In the genomic region with DNA sequence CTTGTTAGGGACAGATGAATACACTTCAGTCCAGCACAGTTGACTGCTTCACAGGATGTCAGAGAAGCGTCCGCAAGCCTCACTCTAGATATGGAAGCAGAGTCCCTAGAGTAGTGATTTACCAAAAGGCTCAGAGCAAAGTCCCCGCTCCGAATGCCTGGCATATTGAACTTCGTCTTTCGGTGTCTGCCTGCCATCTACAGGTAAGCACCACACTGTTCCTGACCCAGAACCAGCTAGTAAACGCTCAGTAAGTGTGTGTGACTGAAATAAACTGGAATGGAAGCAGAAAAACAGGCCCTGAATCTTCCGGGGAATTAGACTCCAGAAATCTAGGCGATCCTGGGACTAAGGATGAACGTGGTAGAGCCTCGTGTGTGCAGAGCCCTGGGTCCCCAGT, we compare ENCODE assay signal across 27 mouse cellular contexts. TPM values are rescaled to one million over a fixed set of nuclear protein-coding genes. Genes with fewer than 3 reads are reported as not detected.
DNase-seq lines count a peak whose midpoint lies in the region; ATAC-seq and TF ChIP-seq lines count a peak whose summit lies in the region.
"Had no signal": no experiment of that assay in that cellular context is flagged by ENCODE, and none has a peak within 500 bp of the region (broad histone marks: within the 10 kb centered on the region; RNA-seq: fewer than 3 reads in every experiment).

No protein-coding gene starts in this region.

- peaks cover 44% of the 10 kb centered on the region for H3K27me3 ChIP-seq in forebrain, embryonic 13.5 days
- no peaks in the 10 kb centered on the region for H3K27me3 ChIP-seq in forebrain, embryonic 15.5 days
- 0 out of 2 replicates have a peak, but pooled peaks cover 3% of the 10 kb centered on the region for H3K27me3 ChIP-seq in hindbrain, postnatal 0 days (ENCODE audit: insufficient read depth, low read length)
- H3K27me3 ChIP-seq in hindbrain, embryonic 16.5 days (replicated peaks; ENCODE audit: control insufficient read depth, insufficient read depth, low read length): peaks cover 4% of the 10 kb centered on the region; the same call in 1 of the 2 replicates
- peaks cover 66% of the 10 kb centered on the region for H3K27me3 ChIP-seq in midbrain, embryonic 10.5 days (ENCODE audit: low read depth, poor library complexity, severe bottlenecking)
- H3K27me3 ChIP-seq in midbrain, embryonic 16.5 days (ENCODE audit: control insufficient read depth, insufficient read depth, low read depth, low read length): no peaks in the 10 kb centered on the region
- H3K27me3 ChIP-seq: limb, embryonic 15.5 days had no signal

- 66% methylated on average over 11 of the region's 11 CpGs for WGBS in forebrain, embryonic 13.5 days
- 64% methylated on average over 11 of the region's 11 CpGs for WGBS in forebrain, embryonic 15.5 days
- WGBS in hindbrain, postnatal 0 days: 71% methylated on average over 11 of the region's 11 CpGs
- WGBS in hindbrain, embryonic 16.5 days: 65% methylated on average over 11 of the region's 11 CpGs
- 63% methylated on average over 11 of the region's 11 CpGs for WGBS in midbrain, embryonic 10.5 days
- 64% methylated on average over 11 of the region's 11 CpGs for WGBS in midbrain, embryonic 16.5 days

- peaks cover 42% of the 10 kb centered on the region for H3K4me1 ChIP-seq in forebrain, embryonic 13.5 days
- peaks cover 30% of the 10 kb centered on the region for H3K4me1 ChIP-seq in forebrain, embryonic 15.5 days
- H3K4me1 ChIP-seq in hindbrain, postnatal 0 days (ENCODE audit: insufficient read depth, low read length): peaks cover 1% of the 10 kb centered on the region
- peaks cover 4% of the 10 kb centered on the region; the same call in 1 of the 2 replicates for H3K4me1 ChIP-seq in hindbrain, embryonic 16.5 days (ENCODE audit: control insufficient read depth, insufficient read depth, low read depth, low read length)
- peaks cover 42% of the 10 kb centered on the region for H3K4me1 ChIP-seq in midbrain, embryonic 10.5 days
- H3K4me1 ChIP-seq in midbrain, embryonic 16.5 days (ENCODE audit: control insufficient read depth, insufficient read depth, low read length): no peaks in the 10 kb centered on the region
- H3K4me1 ChIP-seq: heart, embryonic 12.5 days; limb, embryonic 15.5 days had no signal

- H3K27ac ChIP-seq in forebrain, embryonic 13.5 days: no peak overlapping the region
- H3K27ac ChIP-seq in forebrain, embryonic 15.5 days (replicated peaks): no peak overlapping the region
- H3K27ac ChIP-seq in hindbrain, postnatal 0 days: no peak overlapping the region
- no peak overlapping the region for H3K27ac ChIP-seq in hindbrain, embryonic 16.5 days (ENCODE audit: low read depth, low read length)
- H3K27ac ChIP-seq in midbrain, embryonic 10.5 days (replicated peaks): peak overlapping the region; percentile 69
- H3K27ac ChIP-seq in midbrain, embryonic 16.5 days (ENCODE audit: low read length): no peak overlapping the region
- H3K27ac ChIP-seq: heart, adult 2 months; limb, embryonic 10.5 days; limb, embryonic 15.5 days; liver, embryonic 14.5 days had no signal

- TF ChIP-seq CTCF in hindbrain, postnatal 0 days (IDR thresholded peaks at IDR 0.05; ENCODE audit: low read depth): peak; percentile 40; the same call in 1 of the 2 replicates
- TF ChIP-seq CTCF in brain, embryonic 14.5 days (IDR thresholded peaks at IDR 0.05; ENCODE audit: borderline replicate concordance, extremely low read depth, insufficient read depth, insufficient read length): peak; percentile 35; the same call in 1 of the 2 replicates

- no peak for TF ChIP-seq POLR2A in brain, embryonic 14.5 days (IDR thresholded peaks at IDR 0.05; ENCODE audit: borderline replicate concordance, extremely low read depth, insufficient read depth, insufficient read length, poor library complexity, severe bottlenecking)

- peak overlapping the region; percentile 16; the same call in 1 of the 2 replicates for H3K9ac ChIP-seq in forebrain, embryonic 13.5 days
- H3K9ac ChIP-seq in forebrain, embryonic 15.5 days (replicated peaks): no peak overlapping the region
- H3K9ac ChIP-seq in hindbrain, postnatal 0 days (replicated peaks; ENCODE audit: low read length): no peak overlapping the region
- no peak overlapping the region for H3K9ac ChIP-seq in hindbrain, embryonic 16.5 days (ENCODE audit: low read depth, low read length)
- H3K9ac ChIP-seq in midbrain, embryonic 16.5 days (ENCODE audit: low read depth, low read length): no peak overlapping the region
- H3K9ac ChIP-seq: heart, embryonic 12.5 days; limb, embryonic 15.5 days; liver, embryonic 14.5 days; lung, embryonic 14.5 days had no signal

- no peaks in the 10 kb centered on the region for H3K36me3 ChIP-seq in forebrain, embryonic 13.5 days (ENCODE audit: poor library complexity, severe bottlenecking)
- H3K36me3 ChIP-seq in forebrain, embryonic 15.5 days: no peaks in the 10 kb centered on the region
- H3K36me3 ChIP-seq in hindbrain, postnatal 0 days (ENCODE audit: insufficient read depth, low read length): no peaks in the 10 kb centered on the region
- H3K36me3 ChIP-seq in hindbrain, embryonic 16.5 days (ENCODE audit: control insufficient read depth, insufficient read depth, low read length): no peaks in the 10 kb centered on the region
- no peaks in the 10 kb centered on the region for H3K36me3 ChIP-seq in midbrain, embryonic 10.5 days
- no peaks in the 10 kb centered on the region for H3K36me3 ChIP-seq in midbrain, embryonic 16.5 days (ENCODE audit: control insufficient read depth, insufficient read depth, low read length)
- H3K36me3 ChIP-seq: heart, embryonic 12.5 days; limb, embryonic 10.5 days; limb, embryonic 15.5 days had no signal

- no peak for DNase-seq in hindbrain, postnatal 0 days (ENCODE audit: low spot score)
- peak; percentile 11 for DNase-seq in midbrain, embryonic 10.5 days (ENCODE audit: low spot score)
- peak; percentile 42 for DNase-seq in brain, embryonic 14.5 days (ENCODE audit: low read depth)
- no peak for DNase-seq in frontal cortex, adult 2 months (ENCODE audit: extremely low spot score in 1 of 2, low spot score in 1 of 2)
- DNase-seq: adrenal gland, postnatal 14 days; cerebellum, adult 18-20 months; cerebellum, postnatal 10 days; heart, adult 2 months; heart, postnatal 4 days; kidney, adult 9 months; kidney, postnatal 25 days; lung, embryonic 14.5 days; lung, postnatal 14 days; right cerebral cortex, postnatal 25 days; thymus, adult 18-20 months; thymus, postnatal 25 days had no signal

- no peak overlapping the region for H3K4me3 ChIP-seq in forebrain, embryonic 13.5 days
- no peak overlapping the region for H3K4me3 ChIP-seq in forebrain, embryonic 15.5 days
- H3K4me3 ChIP-seq in hindbrain, postnatal 0 days (ENCODE audit: low read length): no peak overlapping the region
- H3K4me3 ChIP-seq in hindbrain, embryonic 16.5 days (ENCODE audit: low read length): no peak overlapping the region
- no peak overlapping the region for H3K4me3 ChIP-seq in midbrain, embryonic 10.5 days
- H3K4me3 ChIP-seq in midbrain, embryonic 16.5 days (ENCODE audit: low read depth, low read length): no peak overlapping the region
- H3K4me3 ChIP-seq: heart, adult 2 months; heart, embryonic 12.5 days; limb, embryonic 10.5 days; limb, embryonic 15.5 days had no signal

- no peak for ATAC-seq in forebrain, embryonic 13.5 days
- no peak for ATAC-seq in forebrain, embryonic 15.5 days (replicated peaks)
- no peak for ATAC-seq in hindbrain, postnatal 0 days
- ATAC-seq in hindbrain, embryonic 16.5 days: no peak
- ATAC-seq in midbrain, embryonic 16.5 days: no peak
- ATAC-seq: intestine, postnatal 0 days had no signal

- H3K4me2 ChIP-seq in forebrain, embryonic 13.5 days: no peak overlapping the region
- no peak overlapping the region for H3K4me2 ChIP-seq in forebrain, embryonic 15.5 days (replicated peaks)
- no peak overlapping the region for H3K4me2 ChIP-seq in hindbrain, postnatal 0 days (ENCODE audit: low read depth, low read length)
- no peak overlapping the region for H3K4me2 ChIP-seq in hindbrain, embryonic 16.5 days (ENCODE audit: low read length)
- H3K4me2 ChIP-seq in midbrain, embryonic 16.5 days (ENCODE audit: low read length): no peak overlapping the region
- H3K4me2 ChIP-seq: heart, embryonic 12.5 days; limb, embryonic 15.5 days; lung, embryonic 14.5 days had no signal

- no peaks in the 10 kb centered on the region for H3K9me3 ChIP-seq in forebrain, embryonic 13.5 days (replicated peaks)
- no peaks in the 10 kb centered on the region for H3K9me3 ChIP-seq in forebrain, embryonic 15.5 days
- no peaks in the 10 kb centered on the region for H3K9me3 ChIP-seq in hindbrain, postnatal 0 days (ENCODE audit: low read length)
- H3K9me3 ChIP-seq in hindbrain, embryonic 16.5 days (ENCODE audit: control insufficient read depth, low read length): no peaks in the 10 kb centered on the region
- no peaks in the 10 kb centered on the region for H3K9me3 ChIP-seq in midbrain, embryonic 10.5 days (replicated peaks)
- no peaks in the 10 kb centered on the region for H3K9me3 ChIP-seq in midbrain, embryonic 16.5 days (replicated peaks; ENCODE audit: control insufficient read depth, low read length, poor library complexity, severe bottlenecking)
- H3K9me3 ChIP-seq: heart, embryonic 12.5 days; limb, embryonic 10.5 days; limb, embryonic 15.5 days had no signal

RNA-seq across cellular contexts. Expression of gene Slit1, which starts 8.4 kb away (rescaled TPM):
- 13.9 and 14.4 TPM in 2 replicates for polyA plus RNA-seq in forebrain, embryonic 13.5 days (2015; fragmentation: Nextera tagmentation; extraction: Ambion mirVana)
- polyA plus RNA-seq in forebrain, embryonic 15.5 days (2015; fragmentation: Nextera tagmentation; extraction: Ambion mirVana): 17.5 and 21.0 TPM in 2 replicates
- 69.2 and 78.5 TPM in 2 replicates for total RNA-seq in hindbrain, postnatal 0 days (2014; rRNA removed)
- 10.8 and 13.3 TPM in 2 replicates for polyA plus RNA-seq in hindbrain, postnatal 0 days (2015; fragmentation: Nextera tagmentation; extraction: Ambion mirVana)
- polyA plus RNA-seq in hindbrain, embryonic 16.5 days (2015; fragmentation: Nextera tagmentation; extraction: Ambion mirVana): 17.4 and 23.1 TPM in 2 replicates
- 12.8 and 13.4 TPM in 2 replicates for polyA plus RNA-seq in midbrain, embryonic 10.5 days (2016; fragmentation: Nextera tagmentation; extraction: Ambion mirVana)
- polyA plus RNA-seq in midbrain, embryonic 16.5 days (2015; fragmentation: Nextera tagmentation; extraction: Ambion mirVana): 18.2 and 21.4 TPM in 2 replicates
- 31.8 and 51.5 TPM in 2 replicates for polyA plus RNA-seq in brain, embryonic 14.5 days (2012; rRNA removed)
- polyA plus RNA-seq in frontal cortex, adult 2 months (2012; rRNA removed): 18.7 and 28.3 TPM in 2 replicates
- total RNA-seq: heart, postnatal 4 days; neutrophil, adult 5-6 weeks had no signal
- polyA plus RNA-seq: heart, postnatal 0 days had no signal

RNA-seq across cellular contexts. Expression of gene Arhgap19, which starts 49.9 kb away (rescaled TPM):
- 20.4 and 21.5 TPM in 2 replicates for polyA plus RNA-seq in forebrain, embryonic 13.5 days (2015; fragmentation: Nextera tagmentation; extraction: Ambion mirVana)
- polyA plus RNA-seq in forebrain, embryonic 15.5 days (2015; fragmentation: Nextera tagmentation; extraction: Ambion mirVana): 10.6 and 11.2 TPM in 2 replicates
- total RNA-seq in hindbrain, postnatal 0 days (2014; rRNA removed): 5.4 and 5.5 TPM in 2 replicates
- 3.9 and 4.4 TPM in 2 replicates for polyA plus RNA-seq in hindbrain, postnatal 0 days (2015; fragmentation: Nextera tagmentation; extraction: Ambion mirVana)
- 3.8 and 5.9 TPM in 2 replicates for polyA plus RNA-seq in hindbrain, embryonic 16.5 days (2015; fragmentation: Nextera tagmentation; extraction: Ambion mirVana)
- polyA plus RNA-seq in midbrain, embryonic 10.5 days (2016; fragmentation: Nextera tagmentation; extraction: Ambion mirVana): 38.1 and 39.5 TPM in 2 replicates
- 4.3 TPM in 2 replicates for polyA plus RNA-seq in midbrain, embryonic 16.5 days (2015; fragmentation: Nextera tagmentation; extraction: Ambion mirVana)
- polyA plus RNA-seq in brain, embryonic 14.5 days (2012; rRNA removed): 10.4 and 13.3 TPM in 2 replicates
- 3.5 and 3.8 TPM in 2 replicates for polyA plus RNA-seq in frontal cortex, adult 2 months (2012; rRNA removed)

Comparison
In these comparisons a context has a peak if more than half of its experiments do, and no peak if none do; other contexts are left out.
1. DNase-seq: peak in midbrain, embryonic 10.5 days (single experiment) and brain, embryonic 14.5 days (single experiment); none in hindbrain, postnatal 0 days (single experiment) and frontal cortex, adult 2 months (0 of 2).